Mouse (Mus musculus) frontal cortex, postnatal 10 days (tissue): ENCODE results near the gene Dab2ip.
A peak's percentile ranks its signal among the peaks of the same experiment; 100 is the strongest.

Experiments used
- DNase-seq, 2 experiments: peaks; one replicate each; pipeline ENCODE4 v3.0.0; 2022; ENCODE audit warnings: low spot score in 2 of 2, mixed read lengths in 1 of 2

Gene Dab2ip

DNA sequence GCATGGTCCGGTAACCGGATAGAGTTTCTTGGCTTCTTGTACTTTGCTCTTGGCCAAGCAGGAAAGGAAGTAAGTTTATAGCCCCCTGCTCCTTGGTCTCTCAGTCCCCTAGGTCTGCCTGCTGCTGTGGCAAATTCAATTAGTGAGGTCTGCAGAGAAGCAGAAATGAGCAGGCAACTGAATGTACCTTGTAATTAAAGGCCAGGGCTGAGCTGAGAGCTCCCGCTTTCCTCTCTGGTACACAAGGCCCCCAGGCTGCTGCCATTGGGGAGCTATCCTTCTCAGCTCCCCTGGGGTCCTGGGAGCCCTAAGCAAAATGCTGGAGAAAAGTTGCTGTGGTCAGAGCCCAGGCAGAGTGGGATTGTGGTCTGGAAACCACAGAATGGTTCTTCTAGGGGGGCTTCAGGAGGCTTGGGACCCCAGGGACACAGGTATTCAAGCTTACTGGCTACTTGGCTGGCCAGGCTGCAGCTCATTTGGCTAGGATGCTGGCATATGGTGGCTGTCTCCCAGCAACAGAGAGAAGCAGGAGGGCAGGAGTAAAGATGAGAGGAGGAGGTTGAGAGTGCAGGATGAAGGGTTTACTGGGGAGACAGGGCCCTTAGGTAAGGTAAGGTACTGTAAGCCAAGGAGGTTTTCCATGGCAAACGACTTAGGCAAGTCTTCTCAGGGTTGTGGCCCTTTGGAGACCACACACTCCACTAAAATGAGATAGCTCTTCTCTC, 922 bp downstream of the Dab2ip start:
- DNase-seq: no peak

GRCm38 (mm10) chr2:35559551-35559835, 1.4 kb downstream of the Dab2ip start:
- no peak for DNase-seq

DNA sequence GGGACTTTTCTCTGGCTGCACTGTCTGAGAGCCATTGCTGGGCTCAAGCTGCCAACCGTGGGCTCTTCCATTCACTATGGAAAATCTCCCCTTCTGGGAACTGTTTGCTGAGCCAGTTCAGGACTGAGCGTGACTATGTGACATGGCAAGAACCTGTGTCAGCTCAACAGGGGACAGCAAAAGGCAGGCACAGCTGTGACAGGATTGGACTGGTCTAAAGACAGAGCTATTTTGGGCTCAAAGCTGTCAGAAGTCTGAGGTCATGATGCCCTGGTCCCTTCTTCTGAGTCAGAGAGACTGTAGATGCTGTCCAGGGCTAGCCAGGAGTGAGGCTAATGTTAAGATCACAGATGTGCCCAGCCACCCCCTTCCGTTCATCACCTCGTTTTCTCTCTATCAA, 5.7 kb downstream of the Dab2ip start:
- DNase-seq: no peak

DNA sequence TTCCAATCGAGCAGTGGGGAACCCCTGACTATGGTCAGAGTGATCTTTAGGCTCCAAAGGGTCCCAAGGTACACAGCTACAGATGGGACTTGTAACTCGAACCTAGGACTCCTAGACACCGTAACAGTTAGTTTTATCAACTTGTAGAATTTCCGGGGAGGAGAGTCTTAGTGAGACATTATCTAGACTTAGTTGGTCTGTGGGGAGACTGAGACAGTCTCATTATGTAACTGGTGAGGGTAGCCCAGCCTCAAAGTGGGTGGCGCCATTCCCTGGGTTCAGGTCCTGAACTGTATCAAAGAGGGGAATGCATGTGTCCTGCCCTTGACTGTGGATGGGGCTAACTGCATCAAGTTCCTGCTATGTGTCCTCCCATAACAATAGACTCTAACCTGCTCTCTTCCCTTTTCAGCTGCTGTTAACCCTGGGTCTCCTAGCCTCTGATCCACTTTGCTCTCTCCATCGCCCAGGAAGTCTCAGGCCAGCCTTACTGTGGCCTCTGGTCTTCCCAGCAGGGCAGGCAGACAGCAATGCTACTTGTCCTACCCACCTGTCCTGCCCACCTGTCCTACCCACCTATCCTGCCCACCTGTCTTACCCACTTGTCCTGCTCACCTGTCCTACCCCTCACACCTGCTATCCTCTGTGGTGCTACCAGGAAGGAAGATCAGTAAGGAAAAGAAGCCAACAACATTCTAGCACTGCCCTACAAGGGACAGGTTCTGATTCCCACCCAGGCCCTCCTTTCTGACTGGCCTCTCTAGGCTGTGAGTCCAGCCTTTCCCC, 7.2 kb downstream of the Dab2ip start:
- no peak for DNase-seq

DNA sequence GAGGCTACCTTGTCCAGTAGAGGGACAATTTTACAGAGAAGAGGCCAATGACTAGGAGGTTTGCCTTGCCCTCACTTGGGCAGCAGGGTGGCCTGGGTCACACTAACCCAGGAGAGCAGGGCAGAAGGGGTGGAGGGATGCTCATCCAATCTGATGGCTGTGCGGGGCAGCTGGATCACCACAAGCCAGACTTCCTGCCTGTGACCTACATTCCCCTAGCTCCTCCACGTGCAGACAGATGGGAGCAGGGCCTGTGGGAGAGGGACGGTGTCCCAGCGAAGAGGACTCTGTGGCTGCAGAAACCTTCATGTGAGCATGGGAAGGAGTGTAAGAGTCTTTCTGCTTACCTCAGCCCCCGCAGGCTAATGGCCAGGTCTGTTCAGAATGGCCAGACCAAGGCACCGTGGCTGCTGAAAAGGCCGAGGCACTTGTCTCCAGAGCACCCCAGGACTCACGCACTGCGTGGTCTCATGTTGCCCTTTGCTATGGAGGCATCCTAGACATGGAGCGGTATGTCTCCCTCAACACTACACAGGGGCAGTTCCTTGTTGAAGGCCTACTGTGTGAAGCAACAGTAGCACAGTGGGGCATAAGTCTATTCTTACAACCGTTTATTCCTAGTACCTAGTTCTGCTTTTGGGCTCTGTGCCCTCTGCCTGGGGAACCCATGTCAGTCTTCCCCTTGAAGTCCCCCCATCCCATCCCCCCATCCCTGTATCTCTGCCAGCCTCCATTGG, 9.1 kb downstream of the Dab2ip start:
- no peak for DNase-seq

GRCm38 (mm10) chr2:35567694-35568149, 9.7 kb downstream of the Dab2ip start:
- DNase-seq: no peak

DNA sequence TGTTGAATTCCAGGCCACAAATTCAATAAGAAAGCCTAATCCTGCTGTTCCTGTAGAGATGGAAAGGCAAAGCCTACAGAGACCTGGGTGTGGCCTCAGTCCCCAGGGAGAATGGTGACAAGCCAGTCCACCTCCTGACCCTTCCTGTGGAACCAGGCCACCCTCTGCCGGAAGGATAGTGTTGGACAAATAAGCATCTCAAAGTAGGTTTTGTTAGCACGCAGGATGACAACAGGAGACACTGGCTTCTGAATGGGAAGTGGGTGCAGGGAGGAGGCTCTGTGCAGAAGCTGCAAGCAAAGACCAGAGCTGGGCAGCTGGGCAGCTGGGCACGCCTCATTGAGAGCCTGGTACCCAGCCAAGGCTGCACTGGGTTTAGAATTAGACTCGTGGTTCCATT, 12.7 kb downstream of the Dab2ip start:
- no peak for DNase-seq

DNA sequence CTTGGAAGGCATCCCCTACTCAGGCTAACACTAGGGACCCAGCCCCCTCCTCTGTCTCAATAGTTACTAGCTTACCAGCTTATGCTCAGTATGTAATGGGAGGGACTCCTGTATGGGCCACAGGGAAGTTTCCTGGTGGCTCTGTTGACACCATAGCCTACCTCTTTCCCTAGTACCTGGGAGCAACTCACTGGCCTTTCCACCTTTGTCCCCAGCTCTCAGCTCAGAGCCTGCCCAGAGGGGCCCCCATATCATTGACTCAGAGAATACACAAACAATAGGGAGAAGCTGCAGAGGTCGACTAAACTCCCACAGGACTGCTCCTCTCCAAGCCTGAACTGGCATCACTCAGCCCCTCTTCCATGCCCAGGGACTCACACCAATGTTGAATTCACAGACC, 16.6 kb downstream of the Dab2ip start:
- DNase-seq: no peak

GRCm38 (mm10) chr2:35576675-35577074, 18.6 kb downstream of the Dab2ip start:
- no peak for DNase-seq

GRCm38 (mm10) chr2:35580111-35580510, 22.0 kb downstream of the Dab2ip start:
- no peak for DNase-seq

GRCm38 (mm10) chr2:35581501-35582340, 23.7 kb downstream of the Dab2ip start:
- DNase-seq: no peak

GRCm38 (mm10) chr2:35582341-35582941, 24.4 kb downstream of the Dab2ip start:
- DNase-seq: peak; percentile 50 to 56

GRCm38 (mm10) chr2:35583406-35583805, 25.3 kb downstream of the Dab2ip start:
- no peak for DNase-seq

DNA sequence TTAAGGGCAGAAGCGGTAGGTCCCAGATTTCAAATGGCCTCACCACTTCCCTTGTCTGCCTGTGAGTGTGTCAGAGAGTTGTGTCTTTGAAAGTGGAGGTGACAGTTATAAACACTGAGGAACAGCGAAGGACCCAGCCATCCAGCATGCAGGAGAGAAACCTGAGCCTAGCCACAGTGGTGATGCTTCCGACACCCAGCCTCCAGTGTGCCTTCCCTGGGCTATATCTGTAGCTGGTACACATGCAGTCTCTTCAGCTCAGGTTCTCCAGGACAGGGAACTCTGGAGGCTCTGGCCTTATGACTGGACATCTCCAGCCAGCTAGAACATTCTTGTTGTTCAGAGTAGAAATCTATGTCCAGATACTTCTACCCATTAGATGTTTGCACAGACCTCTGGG, 25.9 kb downstream of the Dab2ip start:
- no peak for DNase-seq

DNA sequence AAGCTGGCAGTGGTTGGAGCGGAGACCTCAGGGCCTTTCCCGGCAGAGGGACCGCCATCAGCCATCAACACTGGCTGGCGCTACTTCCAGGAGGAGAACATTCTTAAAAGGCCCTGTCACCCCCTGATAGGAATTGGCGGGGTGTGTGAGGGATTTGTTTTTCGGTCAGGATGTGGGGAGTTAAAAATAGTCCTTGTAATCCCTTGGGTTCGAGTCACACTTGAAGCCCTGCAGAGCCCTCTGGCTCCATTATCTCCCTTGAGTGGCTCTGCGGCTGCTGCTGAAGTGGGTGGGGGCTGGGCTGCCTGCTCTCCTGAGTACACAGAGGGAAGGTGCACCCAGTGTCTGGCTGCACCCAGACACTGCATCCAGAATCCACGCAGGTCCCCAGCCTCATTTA, 30.3 kb downstream of the Dab2ip start:
- DNase-seq: no peak

DNA sequence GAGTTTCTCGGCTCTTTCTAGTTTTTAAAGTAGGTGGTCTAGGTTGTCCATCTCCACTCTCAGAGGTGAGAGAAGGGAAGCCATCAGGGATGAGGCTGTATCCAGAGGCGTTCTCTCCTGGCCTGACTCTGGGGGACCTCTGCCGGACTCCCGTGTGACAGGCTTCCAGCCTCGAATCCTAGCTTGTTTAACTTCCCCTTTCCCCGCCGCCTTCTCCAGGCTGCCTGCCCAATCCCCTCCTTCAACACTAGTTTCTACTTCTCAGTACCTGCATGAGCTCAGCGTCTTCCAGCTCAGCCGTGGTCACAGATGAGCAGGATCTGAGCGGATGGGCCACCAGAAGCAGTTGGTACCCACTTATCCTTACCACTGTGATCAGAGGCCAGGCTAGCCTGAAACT, 31.3 kb downstream of the Dab2ip start:
- no peak for DNase-seq

- DNase-seq: no peak
Measured at GRCm38 (mm10) chr2:35589800-35590199, 31.7 kb downstream of the Dab2ip start.

DNA sequence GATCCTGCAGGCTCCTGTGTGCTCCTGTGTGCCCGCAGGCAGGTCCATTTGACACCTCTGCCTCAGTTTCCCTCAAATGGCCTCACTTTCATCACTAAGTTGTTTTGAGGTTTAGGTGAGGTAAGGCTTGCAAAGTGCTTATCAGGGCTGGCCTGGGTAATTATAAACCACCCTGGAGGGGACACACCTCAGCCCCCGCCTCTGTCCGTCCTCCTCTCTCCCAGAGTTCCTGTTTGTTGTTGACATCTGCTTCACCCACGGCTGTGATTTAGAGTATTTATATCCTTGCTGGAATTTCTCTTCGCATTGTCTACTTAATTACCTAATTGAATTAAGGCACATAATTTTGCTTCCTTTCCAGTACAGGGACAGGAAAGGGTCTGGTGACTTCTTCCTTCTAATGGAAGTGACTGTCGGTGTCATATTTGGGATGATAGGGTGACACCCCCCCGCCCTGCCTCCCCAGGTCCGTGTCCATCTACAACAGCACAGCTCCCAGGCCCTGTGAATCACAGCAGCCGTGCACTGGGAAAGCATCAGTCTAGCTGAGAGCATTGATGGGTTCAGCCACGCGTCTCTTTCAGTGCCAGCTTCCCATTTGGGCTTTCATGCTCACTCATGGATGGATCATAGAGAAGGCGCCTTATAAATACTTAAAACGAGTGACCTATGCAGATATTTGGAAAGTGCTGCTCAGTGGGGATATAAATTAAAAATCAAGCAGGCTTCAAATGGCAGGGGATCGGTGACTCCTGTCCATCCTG, 34.1 kb downstream of the Dab2ip start:
- no peak for DNase-seq

DNA sequence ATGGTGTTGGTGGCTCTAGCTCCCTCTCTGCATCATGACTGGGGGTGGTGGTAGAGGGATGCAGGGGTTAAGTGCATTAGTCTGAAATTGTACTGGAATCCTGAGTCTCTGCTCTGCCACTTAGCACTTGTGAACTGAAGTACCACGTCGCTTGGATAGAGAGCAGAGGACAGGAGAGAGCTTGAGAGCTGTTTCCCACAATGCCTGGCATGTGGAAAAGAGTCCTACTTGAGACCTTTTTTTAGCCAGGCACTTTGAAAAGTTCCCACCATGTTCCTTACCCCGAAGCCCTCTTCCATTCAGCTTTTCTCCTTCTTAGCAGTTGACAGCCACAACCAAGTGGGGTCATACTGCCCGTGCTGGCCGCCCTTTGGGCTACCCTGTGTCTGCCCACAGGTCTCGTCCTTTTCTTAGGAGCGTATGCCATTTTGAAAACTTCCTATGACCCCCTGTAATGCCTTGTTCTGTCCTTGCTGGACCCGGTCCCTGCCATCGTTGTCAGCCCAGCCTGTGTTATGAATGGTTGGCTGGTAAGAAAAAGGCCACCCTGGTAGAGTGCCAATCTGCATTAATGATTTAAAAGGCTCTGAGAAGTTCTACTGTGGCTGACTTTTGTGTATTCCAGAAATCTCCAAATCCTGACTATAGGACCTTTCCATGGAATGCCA, 34.8 kb downstream of the Dab2ip start:
- DNase-seq: no peak

GRCm38 (mm10) chr2:35593889-35594288, 35.8 kb downstream of the Dab2ip start:
- no peak for DNase-seq
